Mouse (Mus musculus): ENCODE results near the gene Wwtr1.

Gene Wwtr1

GRCm38 (mm10) chr3:57519995-57520394 lies 55.7 kb downstream of the Wwtr1 start:
- no peak for DNase-seq (ENCODE audit: extremely low spot score, low read depth, low spot score)

DNA sequence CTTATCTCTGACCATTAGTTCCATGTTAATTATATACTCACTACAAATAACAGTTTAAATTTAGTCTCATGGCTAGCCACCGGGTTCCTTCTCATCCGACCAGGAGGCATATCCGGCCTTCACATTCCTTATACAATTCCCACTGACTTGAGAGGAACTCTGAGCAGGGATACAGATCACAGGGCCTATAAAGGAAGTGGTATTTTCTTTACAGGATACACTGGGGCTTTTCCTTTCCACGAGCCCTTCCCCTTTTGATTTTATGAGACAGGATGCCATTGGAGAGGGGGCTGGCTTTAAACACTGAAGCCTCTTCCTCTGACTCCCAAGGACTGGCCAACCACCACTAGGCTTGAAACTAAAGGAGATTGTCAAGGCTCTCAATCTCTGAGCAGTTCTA lies 59.6 kb downstream of the Wwtr1 start:
- DNase-seq (ENCODE audit: extremely low spot score, low read depth, low spot score), result no peak

DNA sequence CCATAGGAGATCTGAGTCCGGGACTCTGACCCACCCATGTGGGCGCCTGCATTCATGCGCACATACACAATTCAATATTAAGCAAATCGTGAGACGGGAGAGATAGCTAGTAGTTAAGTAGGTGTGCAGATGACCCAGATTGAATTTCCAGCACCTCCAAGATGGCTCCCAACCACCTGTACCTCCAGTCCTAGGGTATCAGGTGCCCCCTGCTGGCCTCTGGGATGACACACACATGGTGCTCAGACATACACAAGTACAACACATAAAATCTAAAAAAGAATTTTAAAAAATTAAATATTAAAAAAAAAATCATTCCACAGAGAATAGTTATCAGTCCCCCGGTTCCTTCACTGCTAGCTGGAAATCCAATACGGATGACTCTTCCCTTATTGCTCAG lies 60.7 kb downstream of the Wwtr1 start:
- DNase-seq (ENCODE audit: extremely low spot score, low read depth, low spot score), result no peak

DNA sequence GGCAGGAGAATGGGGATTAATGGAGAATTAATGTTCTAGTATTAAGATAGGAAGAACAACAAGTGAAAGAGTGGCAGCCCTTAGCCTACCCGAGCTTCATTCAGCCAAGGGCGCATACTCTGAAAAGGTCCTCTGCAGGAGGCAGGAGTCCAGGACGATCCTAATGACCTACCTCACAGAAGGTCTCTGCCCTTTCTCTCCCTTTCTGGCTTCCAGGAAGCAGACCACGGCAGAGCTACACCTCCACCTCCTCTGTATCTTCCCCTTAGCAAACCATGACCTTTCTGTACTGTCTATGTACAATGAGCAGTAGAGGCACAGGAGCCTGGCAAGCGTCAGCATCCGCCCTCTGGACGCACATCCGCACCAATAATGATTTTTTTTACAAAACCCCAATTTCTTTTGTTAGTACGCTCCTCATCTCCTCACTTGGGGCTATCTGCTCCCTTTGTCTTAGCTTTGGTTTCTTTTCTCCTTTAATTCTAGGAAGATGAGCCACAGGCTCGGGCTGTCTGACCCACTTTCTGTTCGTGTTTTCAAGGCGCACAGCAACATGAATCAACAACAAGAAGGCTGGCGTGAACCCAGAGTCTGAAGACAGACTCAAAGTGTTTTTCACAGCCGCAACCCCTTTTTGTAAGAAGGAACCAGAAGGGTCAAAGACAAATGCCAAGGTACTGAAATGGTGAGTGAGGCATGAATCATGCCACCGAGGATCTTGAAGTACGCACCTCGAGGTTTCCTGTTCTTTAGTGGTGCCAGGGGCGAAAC lies 63.7 kb downstream of the Wwtr1 start:
- DNase-seq (ENCODE audit: extremely low spot score, low read depth, low spot score), result no peak

- DNase-seq (ENCODE audit: extremely low spot score, low read depth, low spot score), result no peak
Measured at GRCm38 (mm10) chr3:57509945-57510675, 65.6 kb downstream of the Wwtr1 start.

DNA sequence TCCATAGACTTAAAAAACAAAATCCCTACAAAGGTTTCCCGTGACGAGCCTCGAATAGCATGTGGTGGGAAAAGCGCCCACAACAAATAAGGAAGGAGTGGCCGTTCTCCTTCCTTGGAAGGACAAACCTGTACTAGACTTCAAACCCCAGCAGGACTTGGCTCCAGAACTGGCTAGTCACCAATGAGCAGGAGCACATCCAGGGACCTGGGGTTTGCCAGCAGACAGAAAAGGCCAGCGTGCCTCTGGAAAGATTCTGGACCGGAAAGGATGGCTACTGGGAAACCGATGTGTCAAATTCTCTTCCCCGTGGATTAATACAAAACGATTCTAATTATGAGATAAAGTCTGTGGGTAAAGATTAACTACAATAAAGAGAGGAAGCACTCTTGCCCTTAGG lies 69.7 kb downstream of the Wwtr1 start:
- no peak for DNase-seq (ENCODE audit: extremely low spot score, low read depth, low spot score)

DNA sequence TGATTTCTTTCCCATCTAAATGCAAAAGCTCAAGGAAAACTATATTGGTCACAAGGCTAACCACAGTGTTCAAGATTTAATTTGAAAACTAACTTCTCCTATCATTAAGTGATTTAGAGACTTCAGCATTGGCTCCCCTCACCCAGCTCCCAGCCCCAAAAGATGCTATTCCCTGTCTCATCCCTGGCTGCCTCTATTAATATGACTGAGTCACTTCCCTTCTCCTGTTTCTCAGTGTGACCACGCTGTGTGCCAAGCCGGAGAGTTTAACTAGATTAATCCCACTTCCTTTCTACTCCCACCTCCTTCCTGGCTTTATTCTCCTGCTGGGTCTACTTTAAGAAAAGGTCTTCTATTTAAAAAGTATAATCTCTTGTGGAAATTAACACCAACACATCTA lies 71.0 kb downstream of the Wwtr1 start:
- DNase-seq (ENCODE audit: extremely low spot score, low read depth, low spot score), result no peak

- no peak for DNase-seq (ENCODE audit: extremely low spot score, low read depth, low spot score)
Measured at GRCm38 (mm10) chr3:57501596-57502220, 74.0 kb downstream of the Wwtr1 start.

- no peak for DNase-seq (ENCODE audit: extremely low spot score, low read depth, low spot score)
Measured at GRCm38 (mm10) chr3:57500846-57501245, 74.9 kb downstream of the Wwtr1 start.

GRCm38 (mm10) chr3:57497791-57498190 lies 77.9 kb downstream of the Wwtr1 start:
- DNase-seq (ENCODE audit: extremely low spot score, low read depth, low spot score), result no peak

DNA sequence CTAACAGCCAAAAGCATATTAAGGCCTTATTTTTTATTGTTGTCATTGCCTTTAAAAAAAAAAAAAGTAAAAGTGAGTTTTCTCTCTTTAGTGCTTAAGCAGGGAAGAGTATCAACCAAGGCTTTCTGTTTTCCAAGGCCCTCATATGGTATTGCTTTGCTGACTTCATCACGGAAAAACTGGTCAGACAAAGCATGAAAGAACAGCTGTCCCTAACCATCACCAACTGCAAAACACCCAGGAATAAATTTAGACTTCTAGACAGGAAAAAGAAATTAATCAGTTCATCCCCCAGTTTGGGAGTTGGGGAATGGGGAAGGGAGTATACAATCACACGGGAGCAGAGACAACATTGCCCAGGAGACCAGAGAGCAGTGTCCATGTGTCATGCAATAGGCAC lies 79.3 kb downstream of the Wwtr1 start:
- DNase-seq (ENCODE audit: extremely low spot score, low read depth, low spot score), result no peak

- peak; percentile 84 for DNase-seq (ENCODE audit: extremely low spot score, low read depth, low spot score)
Measured at GRCm38 (mm10) chr3:57487455-57488153, 88.1 kb downstream of the Wwtr1 start.

DNA sequence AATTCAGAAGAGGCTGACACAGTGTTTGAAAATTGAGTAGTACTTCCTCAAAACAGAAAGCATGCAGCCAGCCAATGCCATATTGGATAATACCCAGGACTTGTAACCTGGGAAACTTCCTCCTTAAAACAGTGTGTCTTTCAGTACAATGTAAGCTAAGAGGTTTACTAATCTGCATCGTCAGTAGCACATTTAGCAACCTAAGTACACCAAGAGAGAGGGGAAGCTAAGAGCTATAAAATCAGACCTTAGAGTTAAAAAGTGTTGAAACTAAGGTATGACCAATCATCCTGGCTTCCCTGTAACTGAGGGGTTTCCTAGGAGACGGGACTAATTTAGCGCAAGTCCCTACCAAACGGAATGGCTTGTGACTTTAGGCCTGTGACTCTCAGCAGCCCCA lies 89.6 kb downstream of the Wwtr1 start:
- DNase-seq (ENCODE audit: extremely low spot score, low read depth, low spot score), result no peak

DNA sequence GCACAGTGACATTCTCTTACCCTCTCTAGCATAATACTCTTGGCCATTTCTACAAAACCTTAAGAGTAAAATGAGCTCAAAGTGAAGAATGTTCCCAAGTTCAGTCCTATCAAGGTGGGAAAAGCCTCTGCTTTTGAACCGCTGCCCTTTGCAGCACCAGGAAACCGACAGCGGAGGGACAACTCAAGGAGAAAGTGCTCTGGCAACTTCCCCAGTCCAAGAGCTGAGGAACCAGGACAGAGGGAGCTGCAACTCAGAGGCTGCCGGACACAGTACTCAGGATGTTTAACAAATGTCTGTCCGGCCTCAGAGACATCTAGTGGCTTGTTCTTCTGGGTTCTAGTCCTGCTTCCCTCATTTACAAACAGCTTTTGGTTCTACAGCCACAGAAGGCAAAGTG lies 93.7 kb downstream of the Wwtr1 start:
- no peak for DNase-seq (ENCODE audit: extremely low spot score, low read depth, low spot score)

- DNase-seq (ENCODE audit: extremely low spot score, low read depth, low spot score), result no peak
Measured at GRCm38 (mm10) chr3:57480640-57481039, 95.1 kb downstream of the Wwtr1 start.

- no peak for DNase-seq (ENCODE audit: extremely low spot score, low read depth, low spot score)
Measured at GRCm38 (mm10) chr3:57474421-57474820, 101.3 kb downstream of the Wwtr1 start.

GRCm38 (mm10) chr3:57472407-57472806 lies 103.3 kb downstream of the Wwtr1 start:
- no peak for DNase-seq (ENCODE audit: extremely low spot score, low read depth, low spot score)

GRCm38 (mm10) chr3:57470981-57471601 lies 104.6 kb downstream of the Wwtr1 start:
- no peak for DNase-seq (ENCODE audit: extremely low spot score, low read depth, low spot score)

GRCm38 (mm10) chr3:57470326-57470725 lies 105.4 kb downstream of the Wwtr1 start:
- no peak for DNase-seq (ENCODE audit: extremely low spot score, low read depth, low spot score)

GRCm38 (mm10) chr3:57469325-57469724 lies 106.4 kb downstream of the Wwtr1 start:
- DNase-seq (ENCODE audit: extremely low spot score, low read depth, low spot score), result no peak

DNA sequence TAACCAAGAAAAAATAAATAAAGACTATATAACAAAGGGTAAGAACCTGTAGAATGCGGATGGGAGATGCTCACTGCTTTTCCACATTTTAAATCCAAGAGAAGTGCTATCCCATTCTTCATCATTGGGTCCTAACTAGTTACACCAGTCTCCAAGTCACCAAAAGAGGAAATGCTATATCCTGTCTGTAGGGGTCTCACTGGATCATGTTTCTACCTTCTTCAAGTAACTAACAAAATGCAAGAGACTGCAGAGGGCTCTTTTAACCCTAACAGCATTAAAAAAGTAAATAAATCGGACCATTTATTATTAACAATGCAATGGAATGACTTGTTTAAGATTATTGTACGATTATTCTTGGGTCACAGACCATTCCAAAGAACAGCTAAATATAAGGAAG lies 109.4 kb downstream of the Wwtr1 start:
- DNase-seq (ENCODE audit: extremely low spot score, low read depth, low spot score), result no peak
